Mouse (Mus musculus) urinary bladder, postnatal 36 days (tissue): ENCODE results near the gene Dydc2.
"Not testable (repeated sequence)": the region's sequence is repeated elsewhere in the genome, so short reads cannot be mapped to it uniquely, and the experiment has no call there.

Source experiments
- DNase-seq, 2 experiments: peaks; one replicate each; pipeline ENCODE4 v3.0.0; 2022; ENCODE audit warnings: low spot score in 2 of 2, mixed read lengths in 1 of 2

Gene Dydc2

GRCm38 (mm10) chr14:41069108-41069507 is at the start of gene Dydc2:
Gene Dydc2 (minus strand): TSS chr14:41069208.
- DNase-seq, result no peak

DNA sequence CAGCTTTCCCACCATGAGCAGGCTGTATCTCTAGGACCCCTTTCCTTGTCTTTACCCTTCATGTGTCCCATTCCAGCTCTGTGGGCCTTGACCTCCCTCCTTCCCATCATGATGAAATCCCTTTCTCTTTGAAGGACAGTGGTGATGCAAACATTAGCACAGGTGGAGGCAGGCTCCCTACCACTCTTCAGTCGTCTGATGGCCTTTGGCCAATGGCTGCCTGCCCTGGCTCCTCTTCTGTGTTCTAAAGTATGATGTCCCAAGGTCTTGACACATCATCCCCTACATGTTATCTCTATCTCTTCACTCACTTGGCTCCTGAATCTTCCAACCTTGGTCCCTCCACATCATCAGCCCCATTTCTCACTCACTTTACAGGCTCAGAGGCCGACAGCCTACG is 47.3 kb upstream of the Dydc2 start:
- DNase-seq, result no peak

DNA sequence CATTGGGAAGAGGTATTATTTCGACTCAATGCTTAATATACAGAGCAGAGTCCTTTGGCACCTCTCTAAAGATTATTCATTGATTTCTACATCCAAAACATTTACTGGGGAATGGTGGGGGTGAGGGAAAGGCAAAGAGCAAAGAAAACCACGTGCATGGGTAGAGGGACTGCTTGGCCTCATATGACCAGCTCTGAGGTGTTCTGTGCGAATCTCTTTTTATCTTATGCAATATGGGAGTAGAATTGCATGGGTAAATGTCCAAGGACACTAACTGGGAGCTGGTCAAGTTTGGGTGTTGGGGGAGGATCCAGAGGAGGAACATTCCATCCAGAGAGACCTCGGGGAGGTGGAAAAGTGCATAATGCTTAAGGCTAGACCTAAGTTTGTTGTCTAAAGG is 43.9 kb upstream of the Dydc2 start:
- no peak for DNase-seq

DNA sequence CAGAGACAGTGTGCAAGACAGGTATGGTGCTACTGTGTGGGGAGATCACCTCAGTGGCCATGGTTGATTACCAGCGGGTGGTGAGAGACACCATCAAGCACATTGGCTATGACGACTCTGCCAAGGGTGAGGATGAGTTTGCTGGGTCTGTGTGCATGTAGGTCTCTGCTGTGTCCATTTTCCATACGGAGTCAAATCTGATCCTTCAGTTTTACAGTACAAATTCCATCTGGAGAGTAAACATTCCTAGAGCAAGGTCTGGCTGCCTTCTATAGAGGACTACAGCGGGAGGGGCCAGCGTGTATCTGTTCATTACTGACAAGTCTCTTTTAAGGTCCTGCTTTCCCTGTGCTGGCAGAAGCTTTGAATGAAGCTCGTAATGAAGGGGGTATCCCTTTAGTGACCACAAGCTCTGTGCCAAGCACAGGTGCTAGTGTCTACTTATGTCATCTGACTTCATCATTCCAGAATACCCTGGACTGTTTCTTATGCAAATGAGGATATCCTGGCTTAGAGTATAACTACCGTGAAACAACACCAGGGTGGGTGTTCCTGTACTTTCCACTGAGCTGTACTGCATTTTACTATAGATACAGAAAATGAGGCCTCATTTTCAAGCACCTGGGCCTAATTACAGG is 42.1 kb upstream of the Dydc2 start:
- DNase-seq, result no peak

- DNase-seq, result no peak
These were observed 35.9 kb upstream of the Dydc2 start, which contains the start of gene Mat1a for GRCm38 (mm10) chr14:41104853-41105444. Gene Mat1a (plus strand): TSS chr14:41105035.

GRCm38 (mm10) chr14:41102269-41102668 is 33.3 kb upstream of the Dydc2 start:
- DNase-seq, result no peak

- DNase-seq, result no peak
These were observed 32.2 kb upstream of the Dydc2 start for GRCm38 (mm10) chr14:41101242-41101641.

DNA sequence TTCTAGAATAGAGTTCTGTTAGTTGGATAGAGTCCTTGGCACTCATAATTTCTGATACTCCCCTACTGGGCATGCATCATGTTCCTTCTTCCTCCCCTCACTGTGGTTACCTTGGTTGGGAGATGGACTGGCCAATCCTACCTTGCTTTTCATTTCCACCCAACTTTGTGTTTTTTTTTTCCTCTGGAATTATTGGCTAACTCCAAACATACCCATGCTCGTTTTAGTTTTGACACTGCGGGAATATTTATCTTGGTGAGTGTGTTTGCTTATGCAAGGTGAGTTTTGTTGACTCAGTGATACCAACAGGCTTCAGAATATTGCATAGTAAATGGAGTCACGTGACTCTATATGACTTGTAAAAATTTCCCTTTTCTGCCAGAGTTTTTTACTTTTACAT is 31.7 kb upstream of the Dydc2 start:
- no peak for DNase-seq

GRCm38 (mm10) chr14:41098726-41099125 is 29.7 kb upstream of the Dydc2 start:
- DNase-seq, result no peak

GRCm38 (mm10) chr14:41096296-41096860 is 27.4 kb upstream of the Dydc2 start:
- no peak for DNase-seq

DNA sequence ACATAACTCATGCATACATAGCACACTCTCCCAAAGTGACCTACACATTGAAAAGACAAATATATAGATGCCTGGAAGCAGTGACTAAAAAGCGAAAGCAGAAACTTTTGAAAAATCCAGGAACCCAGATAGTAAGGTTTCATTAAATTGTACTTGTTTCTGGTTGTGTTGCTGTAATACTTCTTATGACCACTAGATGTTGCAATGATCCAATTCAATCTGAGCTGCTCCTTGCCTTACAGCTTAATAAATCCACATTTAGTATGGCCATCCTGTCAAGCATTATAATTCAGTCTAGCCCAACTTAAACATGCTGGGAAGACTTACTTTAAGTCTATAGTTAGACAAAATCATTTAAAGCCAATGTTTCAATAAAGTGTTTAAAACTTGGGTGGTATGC is 25.1 kb upstream of the Dydc2 start:
- no peak for DNase-seq

DNA sequence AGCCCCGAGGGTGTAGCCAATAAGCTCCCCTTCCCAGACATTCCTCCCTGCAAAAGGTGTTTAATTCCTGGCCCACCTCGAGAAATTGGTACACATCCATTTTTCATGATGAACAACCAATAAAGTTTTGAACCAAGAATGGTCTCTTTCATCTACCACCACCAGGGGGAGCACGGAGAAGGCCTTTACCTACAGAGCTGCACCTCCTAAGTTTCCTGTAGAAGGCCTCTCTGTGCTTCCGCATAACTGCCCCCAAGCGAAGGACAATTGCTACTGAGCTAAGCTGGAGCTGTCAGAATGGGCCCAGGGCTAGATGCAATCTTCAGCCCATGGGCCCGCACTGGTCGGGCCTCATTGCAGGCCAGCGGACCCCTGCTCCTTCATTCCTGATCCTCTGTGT is 21.8 kb upstream of the Dydc2 start:
- no peak for DNase-seq

- DNase-seq, result no peak
These were observed 18.5 kb upstream of the Dydc2 start for GRCm38 (mm10) chr14:41087509-41087908.

DNA sequence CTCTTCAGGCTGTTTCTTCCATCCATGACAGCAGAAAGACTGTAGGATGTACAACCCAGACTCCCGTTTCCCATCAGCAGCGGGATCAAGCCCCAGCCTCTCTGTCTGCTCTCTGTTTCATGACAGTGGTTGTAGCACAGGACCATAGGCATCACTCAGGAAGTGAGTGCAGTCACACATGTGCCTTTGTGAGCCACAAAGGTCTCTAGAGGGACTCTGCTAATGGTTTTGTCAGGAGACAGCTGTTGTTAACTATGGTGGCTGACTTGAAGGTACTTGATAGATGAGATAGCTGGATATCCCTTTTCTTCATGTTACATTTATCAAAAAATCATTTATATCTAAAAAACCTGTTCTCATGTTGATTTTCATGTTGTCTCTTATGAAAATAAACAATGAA is 13.4 kb upstream of the Dydc2 start:
- DNase-seq, result no peak

DNA sequence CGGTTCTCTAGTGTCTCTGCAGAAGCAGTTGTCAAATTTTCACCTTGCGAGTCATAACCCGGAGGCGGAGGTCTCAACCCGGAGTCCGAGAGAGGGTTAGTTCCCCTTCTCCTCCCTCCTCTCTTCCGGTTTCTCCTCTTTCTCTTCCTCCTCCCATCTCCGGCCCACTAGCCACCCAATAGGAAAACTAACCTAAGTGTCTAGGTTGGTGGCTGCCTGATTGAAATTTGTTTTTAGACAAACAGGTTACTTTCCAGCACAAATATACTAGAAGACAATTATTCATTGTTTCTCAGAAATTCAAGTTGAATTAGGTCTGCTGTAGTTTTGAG is 3.9 kb upstream of the Dydc2 start:
- DNase-seq, result no peak

GRCm38 (mm10) chr14:41072229-41072943 is 3.4 kb upstream of the Dydc2 start, which contains the start of gene Dydc1:
Gene Dydc1 (plus strand): TSS chr14:41072911.
- peak; percentile 37 to 50 for DNase-seq

DNA sequence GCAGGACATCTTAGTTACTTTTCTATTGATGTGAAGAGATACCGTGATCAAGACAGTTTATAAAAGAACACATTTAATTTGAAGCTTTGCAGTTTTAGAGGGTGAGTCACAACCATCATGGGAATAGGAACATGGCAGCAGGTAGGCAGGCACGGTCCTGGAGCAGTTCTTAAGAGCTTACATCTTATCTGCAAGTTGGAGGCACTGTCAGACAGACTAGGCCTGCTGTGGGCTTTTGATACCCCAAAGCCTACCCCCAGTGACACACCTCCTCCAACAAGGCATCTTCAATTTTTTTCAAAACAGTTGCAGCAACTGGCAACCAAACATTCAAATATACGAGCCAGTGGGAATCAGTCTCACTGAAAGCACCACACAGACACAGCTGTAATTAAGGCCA is 1.3 kb upstream of the Dydc2 start:
- DNase-seq, result no peak

DNA sequence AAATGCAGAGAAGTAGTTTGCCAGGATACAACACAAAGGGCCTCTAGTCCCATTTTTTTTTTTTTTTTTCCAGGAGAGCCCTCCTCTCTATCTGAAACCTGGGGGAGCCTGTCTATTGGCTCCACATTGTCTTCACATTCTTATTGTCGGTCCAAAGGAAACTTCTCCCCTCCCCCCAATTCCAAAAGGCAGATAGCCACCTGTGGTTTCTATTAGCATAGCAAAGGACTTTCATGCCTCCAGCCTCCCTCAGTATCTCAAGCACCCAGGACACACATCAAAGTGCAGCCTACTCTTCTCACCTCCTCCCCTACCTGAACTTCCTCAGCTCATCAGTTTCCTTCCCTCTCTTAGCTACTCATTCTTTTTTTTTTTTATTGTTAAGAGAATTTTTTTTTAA is 2.6 kb downstream of the Dydc2 start:
- DNase-seq, result no peak

- DNase-seq, result no peak
These were observed 3.8 kb downstream of the Dydc2 start for GRCm38 (mm10) chr14:41065168-41065567.

DNA sequence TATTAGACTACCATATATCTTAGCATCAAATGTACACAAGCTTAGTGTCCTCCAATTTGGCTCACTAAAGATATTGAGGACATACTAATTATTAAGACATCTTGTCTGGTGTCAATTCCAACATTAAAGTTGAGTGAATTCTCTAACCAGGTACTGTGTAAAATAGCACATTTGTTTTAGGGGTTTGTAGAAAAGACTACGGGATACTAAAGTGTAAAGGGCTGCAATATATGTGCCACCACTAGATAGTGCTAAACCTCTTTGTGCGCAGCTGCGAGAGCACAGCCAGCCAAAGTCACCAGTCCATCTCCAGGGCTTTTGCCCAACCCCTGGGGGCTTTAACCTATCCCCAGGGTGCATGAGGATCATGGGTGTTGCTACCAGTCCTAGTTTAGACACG is 15.8 kb downstream of the Dydc2 start:
- DNase-seq, result not testable (repeated sequence)

GRCm38 (mm10) chr14:41052481-41052880 is 16.5 kb downstream of the Dydc2 start:
- DNase-seq, result no peak

DNA sequence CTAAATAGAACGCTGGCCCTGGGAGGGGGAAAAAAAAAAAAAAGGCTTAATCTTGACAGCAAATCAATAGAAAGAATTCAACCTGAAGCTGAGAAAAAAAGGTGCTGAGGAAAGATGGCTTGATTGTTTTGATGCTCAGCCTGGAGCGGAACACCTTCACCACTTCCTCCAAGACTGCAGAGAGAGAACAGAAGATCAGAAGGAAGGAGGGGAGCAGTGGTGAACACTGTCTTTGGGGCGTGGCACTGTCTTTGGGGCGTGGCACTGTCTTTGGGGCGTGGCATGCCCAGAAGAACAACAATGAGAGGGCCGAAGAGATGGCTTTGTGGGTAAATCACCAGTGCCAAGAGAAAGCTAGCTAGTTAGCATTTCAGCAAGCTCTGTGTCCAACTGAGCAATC is 18.5 kb downstream of the Dydc2 start:
- DNase-seq, result no peak

DNA sequence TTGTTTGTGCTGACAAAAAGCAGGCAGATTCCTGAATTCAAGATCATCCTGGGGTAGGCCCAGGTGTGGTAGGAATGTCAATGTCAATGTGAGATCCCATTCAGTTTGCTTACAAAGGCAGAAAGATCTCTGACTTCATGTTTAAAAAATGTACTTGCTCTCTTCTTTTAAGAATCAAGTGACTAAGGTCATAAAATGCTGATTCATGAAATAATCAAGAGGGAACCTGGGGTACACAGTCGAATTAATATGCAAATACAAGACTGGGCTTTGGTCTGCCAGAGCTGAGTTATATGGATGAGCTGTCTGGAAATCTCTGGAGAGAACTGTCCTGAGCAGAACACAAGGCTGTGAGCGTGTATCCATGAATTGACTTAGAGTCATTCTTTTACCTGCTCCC is 21.6 kb downstream of the Dydc2 start:
- no peak for DNase-seq
